Comparison of ENCODE assay signal across 11 mouse cellular contexts in genomic region chr1:157417861-157418260, GRCm38 (mm10). TPM values are rescaled to one million over a fixed set of nuclear protein-coding genes. Genes with fewer than 3 reads are reported as not detected.
DNase-seq lines count a peak whose midpoint lies in the region; ATAC-seq and TF ChIP-seq lines count a peak whose summit lies in the region.
"Had no signal": no experiment of that assay in that cellular context is flagged by ENCODE, and none has a peak within 500 bp of the region (broad histone marks: within the 10 kb centered on the region; RNA-seq: fewer than 3 reads in every experiment).

No protein-coding gene starts in this region.

- WGBS in kidney, adult 2 months, result 69% methylated on average over 7 of the region's 7 CpGs
- WGBS in kidney, embryonic 14.5 days, result 66% methylated on average over 7 of the region's 7 CpGs
- WGBS in embryonic facial prominence, embryonic 14.5 days, result 38% methylated on average over 7 of the region's 7 CpGs

- no peaks in the 10 kb centered on the region for H3K4me1 ChIP-seq in kidney, adult 2 months (ENCODE audit: control insufficient read depth, insufficient read depth, low read length)
- H3K4me1 ChIP-seq in kidney, embryonic 14.5 days (ENCODE audit: control insufficient read depth, insufficient read depth, low read length), result 0 out of 2 replicates have a peak, but pooled peaks cover 5% of the 10 kb centered on the region
- no peaks in the 10 kb centered on the region for H3K4me1 ChIP-seq in embryonic facial prominence, embryonic 14.5 days (ENCODE audit: control insufficient read depth, insufficient read depth, low read length)

- peak overlapping the region; percentile 94 for H3K27ac ChIP-seq in kidney, adult 2 months (ENCODE audit: insufficient read depth, low read depth, low read length)
- H3K27ac ChIP-seq in kidney, embryonic 14.5 days (ENCODE audit: low read depth, low read length), result no peak overlapping the region
- peak overlapping the region; percentile 30 for H3K27ac ChIP-seq in embryonic facial prominence, embryonic 14.5 days (replicated peaks; ENCODE audit: low read depth, low read length)
- H3K27ac ChIP-seq: midbrain, embryonic 10.5 days had no signal

- TF ChIP-seq CTCF in kidney, adult 2 months (conservative IDR thresholded peaks at IDR 0.05; ENCODE audit: insufficient read depth, insufficient read length, low read depth, low read length), result no peak

- H3K27me3 ChIP-seq in kidney, adult 2 months (replicated peaks; ENCODE audit: control insufficient read depth, insufficient read depth, low read length), result no peaks in the 10 kb centered on the region
- no peaks in the 10 kb centered on the region for H3K27me3 ChIP-seq in kidney, embryonic 14.5 days (ENCODE audit: control insufficient read depth, insufficient read depth, low read length)
- no peaks in the 10 kb centered on the region for H3K27me3 ChIP-seq in embryonic facial prominence, embryonic 14.5 days (replicated peaks; ENCODE audit: control insufficient read depth, insufficient read depth, low read length)

- H3K4me3 ChIP-seq in kidney, adult 2 months (ENCODE audit: insufficient read depth, low read depth, low read length), result no peak overlapping the region
- no peak overlapping the region for H3K4me3 ChIP-seq in kidney, embryonic 14.5 days (ENCODE audit: low read length)
- H3K4me3 ChIP-seq in embryonic facial prominence, embryonic 14.5 days (ENCODE audit: low read depth, low read length), result no peak overlapping the region
- H3K4me3 ChIP-seq: midbrain, embryonic 10.5 days had no signal

- no peak overlapping the region for H3K9ac ChIP-seq in kidney, embryonic 14.5 days (ENCODE audit: low read depth, low read length)
- no peak overlapping the region for H3K9ac ChIP-seq in embryonic facial prominence, embryonic 14.5 days (ENCODE audit: low read depth, low read length)

- no peak for TF ChIP-seq POLR2A in kidney, adult 2 months (IDR thresholded peaks at IDR 0.05; ENCODE audit: low read depth, low read length)

- H3K36me3 ChIP-seq in kidney, adult 2 months (ENCODE audit: control insufficient read depth, insufficient read depth, low read length), result no peaks in the 10 kb centered on the region; the same call in 1 of the 2 replicates
- H3K36me3 ChIP-seq in kidney, embryonic 14.5 days (ENCODE audit: control insufficient read depth, insufficient read depth, low read length), result no peaks in the 10 kb centered on the region; the same call in 1 of the 2 replicates
- peaks cover 5% of the 10 kb centered on the region; the same call in 1 of the 2 replicates for H3K36me3 ChIP-seq in embryonic facial prominence, embryonic 14.5 days (ENCODE audit: control insufficient read depth, insufficient read depth, low read length)
- H3K36me3 ChIP-seq: G1E had no signal

- ATAC-seq in kidney, embryonic 14.5 days (ENCODE audit: low FRiP score, low TSS enrichment), result no peak
- no peak for ATAC-seq in embryonic facial prominence, embryonic 14.5 days (ENCODE audit: low read depth)

- H3K9me3 ChIP-seq in kidney, embryonic 14.5 days (ENCODE audit: control insufficient read depth, low read length), result no peaks in the 10 kb centered on the region
- no peaks in the 10 kb centered on the region for H3K9me3 ChIP-seq in embryonic facial prominence, embryonic 14.5 days (ENCODE audit: control insufficient read depth, low read length)
- H3K9me3 ChIP-seq: midbrain, embryonic 10.5 days had no signal

- no peak overlapping the region for H3K4me2 ChIP-seq in kidney, embryonic 14.5 days (replicated peaks; ENCODE audit: low read depth, low read length)
- peak overlapping the region; percentile 5; the same call in 1 of the 2 replicates for H3K4me2 ChIP-seq in embryonic facial prominence, embryonic 14.5 days (ENCODE audit: low read depth, low read length)

- DNase-seq in kidney, adult 2 months, result peak; percentile 69
- no peak for DNase-seq in embryonic facial prominence, embryonic 14.5 days (ENCODE audit: low spot score)
- DNase-seq in heart, postnatal 4 days, result peak; percentile 22
- peak; percentile 76 for DNase-seq in lung, postnatal 36 days
- no peak for DNase-seq in left cerebral cortex, adult 18-20 months (ENCODE audit: low spot score in 2 of 2)
- no peak for DNase-seq in left cerebral cortex, adult 11 months (ENCODE audit: low spot score)
- DNase-seq in adrenal gland, postnatal 25 days, result no peak
- DNase-seq: right cerebral cortex, adult 18-20 months had no signal

RNA-seq across cellular contexts. Expression of gene Rasal2, which starts 5.5 kb away (rescaled TPM):
- polyA plus RNA-seq in kidney, adult 2 months (2012; rRNA removed), result 3.4 and 4.0 TPM in 2 replicates
- 9.3 and 11.3 TPM in 2 replicates for polyA plus RNA-seq in kidney, embryonic 14.5 days (2014; fragmentation: Nextera tagmentation; extraction: Ambion mirVana)
- 12.9 and 14.8 TPM in 2 replicates for polyA plus RNA-seq in embryonic facial prominence, embryonic 14.5 days (2014; fragmentation: Nextera tagmentation; extraction: Ambion mirVana)
- 10 to 100 TPM; 32.6 to 35.7 TPM for total RNA-seq in heart, postnatal 4 days (2021)
- total RNA-seq in left cerebral cortex, adult 18-20 months (2021), result 10 to 100 TPM; 81.5 to 81.6 TPM
- total RNA-seq in adrenal gland, postnatal 25 days (2021), result 14.5 and 16.9 TPM in 2 replicates

RNA-seq across cellular contexts. Expression of gene Cryzl2, which starts 40.5 kb away (rescaled TPM):
- polyA plus RNA-seq in kidney, adult 2 months (2012; rRNA removed), result 412 and 442 TPM in 2 replicates
- 13.3 and 17.7 TPM in 2 replicates for polyA plus RNA-seq in kidney, embryonic 14.5 days (2014; fragmentation: Nextera tagmentation; extraction: Ambion mirVana)
- 13.4 and 13.6 TPM in 2 replicates for polyA plus RNA-seq in embryonic facial prominence, embryonic 14.5 days (2014; fragmentation: Nextera tagmentation; extraction: Ambion mirVana)
- total RNA-seq in heart, postnatal 4 days (2021), result 10 to 100 TPM; 20.1 to 22.8 TPM
- 1 to 10 TPM; 6.0 to 6.3 TPM for total RNA-seq in left cerebral cortex, adult 18-20 months (2021)
- total RNA-seq in adrenal gland, postnatal 25 days (2021), result 45.7 and 60.0 TPM in 2 replicates
- polyA plus RNA-seq: G1E had no signal

Comparison
In these comparisons a context has a peak if more than half of its experiments do, and no peak if none do; other contexts are left out.
1. DNase-seq: peak in kidney, adult 2 months (single experiment), heart, postnatal 4 days (single experiment) and lung, postnatal 36 days (single experiment); none in embryonic facial prominence, embryonic 14.5 days (single experiment), left cerebral cortex, adult 18-20 months (0 of 2), left cerebral cortex, adult 11 months (single experiment) and adrenal gland, postnatal 25 days (single experiment).